Mouse (Mus musculus): ENCODE results near the gene Orai2. TPM values are rescaled to one million over a fixed set of nuclear protein-coding genes. Genes with fewer than 3 reads are reported as not detected.

The Orai2 gene
- total and polyA plus RNA-seq, 2 experiments from 2014 or later = 0.69 to 1.1 TPM

DNA sequence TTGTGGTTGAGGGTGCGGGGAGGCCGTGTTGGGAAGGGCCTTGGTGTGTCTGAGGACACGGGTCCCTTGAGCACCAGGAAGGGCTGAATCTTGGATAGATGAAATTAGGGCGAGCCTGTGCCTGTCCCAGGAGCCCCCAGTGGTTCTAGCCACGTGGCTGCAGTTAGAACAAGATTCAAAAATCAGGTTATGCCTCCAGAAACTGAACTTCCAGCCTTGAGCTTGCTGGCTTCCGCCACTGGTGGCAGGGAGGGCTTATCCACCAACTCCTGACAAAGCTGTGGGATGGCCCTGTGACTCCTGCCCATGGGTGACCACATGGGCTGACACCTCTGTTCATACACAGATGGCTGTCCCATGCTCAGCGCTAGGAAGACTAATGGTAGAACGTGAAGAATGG lies 22.8 kb downstream of the Orai2 start:
- no peak overlapping the region for H3K4me2 ChIP-seq (ENCODE audit: low read depth, low read length)
- no peaks in the 10 kb centered on the region for H3K27me3 ChIP-seq (ENCODE audit: control insufficient read depth, insufficient read depth, low read length)
- ATAC-seq (ENCODE audit: insufficient read depth, low read depth) (no peak), DNase-seq (ENCODE audit: low spot score) (no peak)
- no peak overlapping the region for H3K27ac ChIP-seq (ENCODE audit: low read depth)
- H3K36me3 ChIP-seq (replicated peaks; ENCODE audit: control insufficient read depth, insufficient read depth, low read length) = no peaks in the 10 kb centered on the region
- H3K4me3 ChIP-seq (ENCODE audit: low read depth, low read length) = no peak overlapping the region
- no peak overlapping the region for H3K9ac ChIP-seq (replicated peaks; ENCODE audit: low read depth, low read length)
- H3K4me1 ChIP-seq (ENCODE audit: control insufficient read depth, insufficient read depth) = no peaks in the 10 kb centered on the region
- no peaks in the 10 kb centered on the region for H3K9me3 ChIP-seq (replicated peaks; ENCODE audit: control insufficient read depth, low read length)
- WGBS = 64% methylated on average over 8 of the region's 8 CpGs
- TF ChIP-seq CTCF (IDR thresholded peaks at IDR 0.05; ENCODE audit: low read depth) = no peak
- no peak for TF ChIP-seq EP300 (IDR thresholded peaks at IDR 0.05; ENCODE audit: low read depth)

DNA sequence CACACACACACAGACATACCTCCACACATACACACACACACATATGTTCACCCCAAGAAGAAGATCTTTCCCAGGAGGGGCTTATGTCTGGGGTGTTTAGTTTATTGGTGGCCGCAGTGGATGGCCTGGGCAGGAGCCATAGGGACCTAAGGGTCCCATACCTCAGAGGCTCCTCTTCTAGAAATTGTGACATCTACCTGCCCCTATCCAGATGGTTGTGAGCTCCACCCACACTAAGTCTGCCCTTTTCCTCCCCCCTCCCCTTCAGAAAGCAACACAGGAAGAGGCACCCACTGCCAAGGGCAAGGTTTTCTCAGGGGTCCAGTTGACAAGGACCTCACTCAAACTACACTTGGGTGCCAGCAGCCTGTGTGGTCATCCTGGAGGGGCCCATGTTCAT lies 23.6 kb downstream of the Orai2 start:
- DNase-seq (ENCODE audit: low spot score) (no peak), ATAC-seq (ENCODE audit: insufficient read depth, low read depth) (no peak)
- Histone ChIP-seq H3K4me2 (ENCODE audit: low read depth, low read length) (no peak overlapping the region), H3K9me3 (replicated peaks; ENCODE audit: control insufficient read depth, low read length) (no peaks in the 10 kb centered on the region), H3K36me3 (replicated peaks; ENCODE audit: control insufficient read depth, insufficient read depth, low read length) (peaks cover 7% of the 10 kb centered on the region; the same call in 1 of the 2 replicates), H3K27ac (ENCODE audit: low read depth) (no peak overlapping the region; the same call in 1 of the 2 replicates), H3K27me3 (ENCODE audit: control insufficient read depth, insufficient read depth, low read length) (no peaks in the 10 kb centered on the region), H3K9ac (replicated peaks; ENCODE audit: low read depth, low read length) (no peak overlapping the region), H3K4me1 (ENCODE audit: control insufficient read depth, insufficient read depth) (no peaks in the 10 kb centered on the region), H3K4me3 (ENCODE audit: low read depth, low read length) (no peak overlapping the region)
- TF ChIP-seq EP300 (IDR thresholded peaks at IDR 0.05; ENCODE audit: low read depth) (no peak), CTCF (IDR thresholded peaks at IDR 0.05; ENCODE audit: low read depth) (no peak)
- WGBS = 74% methylated on average over 1 of the region's 1 CpGs

DNA sequence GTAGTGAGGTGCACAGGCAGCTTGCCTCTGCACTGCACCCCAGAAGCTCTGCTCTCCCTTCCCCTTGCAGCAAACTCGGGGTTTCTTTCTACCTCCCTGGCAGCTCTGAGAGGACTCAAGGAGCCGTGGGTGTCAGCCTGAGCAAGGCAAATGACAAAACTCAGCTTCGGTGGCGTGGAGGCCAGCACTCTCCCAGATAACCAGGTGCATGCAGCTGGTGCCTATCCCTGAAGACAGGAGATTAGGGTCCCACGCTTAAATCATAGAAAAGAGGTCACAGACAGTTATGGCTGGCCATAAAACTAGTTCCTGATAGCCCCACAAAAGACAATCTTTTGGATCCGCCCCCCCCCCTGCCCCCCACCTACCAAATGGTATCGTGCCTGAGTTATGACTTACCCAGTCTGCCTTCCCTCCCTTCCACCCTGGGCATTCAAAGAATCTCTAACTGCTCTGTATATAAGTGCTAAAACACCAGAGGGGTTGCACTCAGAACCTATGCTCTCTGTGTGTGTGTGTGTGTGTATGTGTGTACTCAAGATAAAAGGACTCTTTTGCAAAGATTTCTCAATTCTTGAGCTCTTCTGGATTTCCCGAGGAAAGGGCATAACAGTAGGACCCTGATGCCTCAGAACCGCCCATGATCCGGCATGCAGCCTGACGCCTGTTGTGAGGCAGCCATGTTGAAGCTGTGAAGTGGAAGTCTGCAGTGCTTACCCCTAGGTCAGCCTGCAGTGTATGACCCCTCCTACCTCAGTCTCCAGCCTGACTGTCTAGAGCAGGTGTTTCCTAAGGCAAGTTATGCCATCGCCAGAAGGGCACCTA lies 25.7 kb downstream of the Orai2 start:
- WGBS = 47% methylated on average over 12 of the region's 12 CpGs
- H3K27ac ChIP-seq (ENCODE audit: low read depth) = no peak overlapping the region
- peaks cover 26% of the 10 kb centered on the region for H3K36me3 ChIP-seq (replicated peaks; ENCODE audit: control insufficient read depth, insufficient read depth, low read length)
- H3K4me2 ChIP-seq (ENCODE audit: low read depth, low read length) = no peak overlapping the region
- no peak overlapping the region for H3K4me3 ChIP-seq (ENCODE audit: low read depth, low read length)
- H3K9ac ChIP-seq (replicated peaks; ENCODE audit: low read depth, low read length) = no peak overlapping the region
- DNase-seq (ENCODE audit: low spot score) = no peak
- ATAC-seq (ENCODE audit: insufficient read depth, low read depth) = no peak
- no peaks in the 10 kb centered on the region for H3K4me1 ChIP-seq (ENCODE audit: control insufficient read depth, insufficient read depth)
- no peak for TF ChIP-seq EP300 (IDR thresholded peaks at IDR 0.05; ENCODE audit: low read depth)
- no peak for TF ChIP-seq CTCF (IDR thresholded peaks at IDR 0.05; ENCODE audit: low read depth)
- no peaks in the 10 kb centered on the region for H3K27me3 ChIP-seq (ENCODE audit: control insufficient read depth, insufficient read depth, low read length)
- H3K9me3 ChIP-seq (replicated peaks; ENCODE audit: control insufficient read depth, low read length) = no peaks in the 10 kb centered on the region

DNA sequence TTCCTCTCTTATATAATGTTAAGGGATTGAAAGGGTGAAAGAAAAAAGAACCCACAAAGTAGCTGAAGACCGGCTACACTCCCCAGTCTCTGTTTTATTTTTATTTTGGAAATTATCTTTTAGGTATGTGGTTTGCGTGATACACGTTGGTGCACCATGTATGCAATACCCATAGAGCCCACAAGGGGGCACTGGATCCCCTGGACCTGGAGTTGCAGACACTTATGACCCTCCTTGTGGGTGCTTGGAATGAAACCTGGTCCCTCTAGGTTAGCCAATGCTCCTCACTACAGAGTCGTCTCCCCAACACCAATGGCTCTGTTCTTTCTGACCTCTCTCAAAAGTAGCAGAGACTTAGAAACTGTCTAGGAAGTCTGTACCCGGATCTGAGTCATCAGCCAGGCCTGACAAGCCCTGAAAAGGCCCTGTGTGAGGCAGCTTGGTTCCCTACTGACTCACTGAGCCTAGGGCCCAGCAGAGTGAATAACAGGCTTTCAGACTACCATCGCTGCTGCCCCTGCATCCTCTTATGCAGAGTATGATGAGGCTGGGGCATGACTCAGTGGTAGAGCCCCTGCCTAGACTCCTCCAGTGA lies 27.3 kb downstream of the Orai2 start:
- no peaks in the 10 kb centered on the region for H3K9me3 ChIP-seq (replicated peaks; ENCODE audit: control insufficient read depth, low read length)
- no peak overlapping the region for H3K27ac ChIP-seq (ENCODE audit: low read depth)
- ATAC-seq (ENCODE audit: insufficient read depth, low read depth) (no peak), DNase-seq (ENCODE audit: low spot score) (no peak)
- H3K4me2 ChIP-seq (ENCODE audit: low read depth, low read length) = no peak overlapping the region
- TF ChIP-seq EP300 (IDR thresholded peaks at IDR 0.05; ENCODE audit: low read depth) = no peak
- 0 out of 2 replicates have a peak, but pooled peaks have one; percentile 11 for TF ChIP-seq CTCF (IDR thresholded peaks at IDR 0.05; ENCODE audit: low read depth)
- H3K36me3 ChIP-seq (replicated peaks; ENCODE audit: control insufficient read depth, insufficient read depth, low read length) = peaks cover 40% of the 10 kb centered on the region
- H3K9ac ChIP-seq (replicated peaks; ENCODE audit: low read depth, low read length) = no peak overlapping the region
- no peaks in the 10 kb centered on the region for H3K27me3 ChIP-seq (ENCODE audit: control insufficient read depth, insufficient read depth, low read length)
- no peaks in the 10 kb centered on the region for H3K4me1 ChIP-seq (ENCODE audit: control insufficient read depth, insufficient read depth)
- WGBS = 82% methylated on average over 6 of the region's 6 CpGs
- no peak overlapping the region for H3K4me3 ChIP-seq (ENCODE audit: low read depth, low read length)

DNA sequence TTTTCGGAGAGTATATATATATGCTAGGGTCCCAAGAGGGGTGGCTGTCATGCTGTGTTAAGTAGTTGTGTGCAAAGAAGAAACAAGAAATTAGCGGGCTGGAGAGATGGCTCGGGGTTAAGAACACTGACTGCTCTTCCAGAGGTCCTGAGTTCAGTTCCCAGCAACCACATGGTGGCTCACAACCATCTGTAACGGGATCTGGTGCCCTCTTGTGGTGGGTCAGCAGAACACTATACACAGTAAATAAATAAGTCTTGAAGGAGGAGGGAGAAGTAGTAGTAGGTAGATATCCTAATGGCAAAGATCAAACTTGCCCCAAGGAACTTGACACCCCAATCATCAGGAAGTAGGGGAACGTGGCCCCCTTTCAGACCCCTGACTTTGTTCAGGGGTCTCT lies 27.8 kb downstream of the Orai2 start:
- no peak for TF ChIP-seq EP300 (IDR thresholded peaks at IDR 0.05; ENCODE audit: low read depth)
- no peak for TF ChIP-seq CTCF (IDR thresholded peaks at IDR 0.05; ENCODE audit: low read depth)
- H3K27ac ChIP-seq (ENCODE audit: low read depth) = no peak overlapping the region

More for the DNA sequence above, 27.8 kb downstream of the Orai2 start:
- 89% methylated on average over 5 of the region's 5 CpGs for WGBS
- peaks cover 40% of the 10 kb centered on the region for H3K36me3 ChIP-seq (replicated peaks; ENCODE audit: control insufficient read depth, insufficient read depth, low read length)
- no peaks in the 10 kb centered on the region for H3K9me3 ChIP-seq (replicated peaks; ENCODE audit: control insufficient read depth, low read length)
- H3K27me3 ChIP-seq (ENCODE audit: control insufficient read depth, insufficient read depth, low read length) = no peaks in the 10 kb centered on the region
- H3K4me2 ChIP-seq (ENCODE audit: low read depth, low read length) = no peak overlapping the region
- H3K4me1 ChIP-seq (ENCODE audit: control insufficient read depth, insufficient read depth) = no peaks in the 10 kb centered on the region
- H3K9ac ChIP-seq (replicated peaks; ENCODE audit: low read depth, low read length) = no peak overlapping the region
- no peak overlapping the region for H3K4me3 ChIP-seq (ENCODE audit: low read depth, low read length)
- ATAC-seq (ENCODE audit: insufficient read depth, low read depth) = no peak
- no peak for DNase-seq (ENCODE audit: low spot score)

All from heart, postnatal 0 days (tissue).